Mouse (Mus musculus) right cerebral cortex, postnatal 4 days (tissue): ENCODE data around the gene Gm765.

ENCODE experiments used
- DNase-seq: peaks from one replicate; pipeline ENCODE4 v3.0.0-alpha.2; 2022

Gm765 gene

GRCm38 (mm10) chr6:98212225-98212624, 130.3 kb downstream of the Gm765 start:
- DNase-seq = no peak

DNA sequence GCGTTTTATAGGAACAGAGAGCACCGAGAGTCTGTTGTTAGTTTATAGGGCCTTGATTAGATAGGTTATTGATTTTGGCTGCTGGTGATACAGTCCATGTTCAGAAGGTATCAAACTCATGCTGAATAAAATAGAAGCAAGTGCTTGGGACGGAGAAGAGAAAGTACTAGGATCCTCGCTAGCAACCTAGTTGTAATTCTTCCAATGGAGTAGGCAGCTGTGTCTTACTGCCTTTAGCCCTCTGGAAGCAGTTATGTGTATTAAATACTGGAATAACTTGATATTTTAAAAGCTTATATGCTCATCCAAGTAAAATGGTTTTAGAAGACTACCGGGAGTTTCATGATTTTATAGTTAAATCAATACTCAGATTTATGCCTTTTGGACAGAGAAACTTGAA, 132.3 kb downstream of the Gm765 start:
- DNase-seq = no peak

GRCm38 (mm10) chr6:98208051-98208450, 134.5 kb downstream of the Gm765 start:
- DNase-seq = no peak

DNA sequence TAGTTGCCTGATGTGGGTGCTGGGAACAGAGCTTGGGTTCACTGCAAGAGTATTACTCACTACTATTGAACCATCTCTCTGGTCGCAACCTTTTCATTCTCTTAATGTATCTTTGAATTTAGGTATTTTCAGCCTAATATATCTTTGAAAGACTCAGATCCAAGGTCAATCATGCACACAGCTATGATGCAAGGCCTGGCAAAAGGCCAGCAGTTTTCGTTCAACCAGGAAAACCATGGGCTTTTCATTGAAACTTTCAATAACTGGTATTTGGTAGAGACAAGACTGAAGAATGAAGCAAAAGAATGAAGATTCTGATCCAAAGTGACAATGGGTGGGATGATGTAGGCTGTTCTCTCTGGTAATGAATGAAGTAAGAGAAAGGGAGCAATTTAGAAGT, 143.8 kb downstream of the Gm765 start:
- no peak for DNase-seq

DNA sequence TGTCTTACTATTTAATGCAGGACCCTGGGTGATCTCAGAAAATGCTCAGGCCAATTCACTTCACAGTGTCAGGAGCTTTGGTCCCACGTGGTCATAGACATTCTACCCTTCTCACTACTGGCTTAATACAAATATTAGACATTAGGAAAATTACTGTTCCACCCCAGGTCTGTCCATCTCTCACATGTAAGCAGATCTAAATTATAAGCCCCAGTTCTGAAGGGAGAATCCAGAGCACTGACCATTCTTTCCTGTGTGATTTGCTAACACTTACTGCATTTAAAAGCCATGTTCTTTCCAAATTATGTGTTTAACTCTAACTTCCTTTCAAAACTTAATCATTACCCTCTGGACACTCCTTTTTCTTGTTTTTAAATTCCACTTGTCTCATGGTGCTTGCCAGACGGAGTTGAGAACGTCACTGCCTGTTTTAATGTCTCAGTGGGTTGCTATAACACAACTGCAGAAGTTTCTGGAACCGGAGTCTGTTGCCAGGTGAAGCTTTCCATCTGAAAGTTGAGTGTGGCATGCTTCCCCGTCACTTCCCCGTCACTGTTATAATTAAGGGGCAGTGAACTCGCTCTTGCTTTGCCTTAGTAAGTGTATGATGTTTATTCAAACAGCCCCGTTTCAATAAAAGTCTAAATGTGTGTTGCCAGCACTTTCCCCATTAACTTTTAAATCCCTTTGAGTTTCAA, 151.7 kb downstream of the Gm765 start:
- no peak for DNase-seq
